Mouse (Mus musculus) MEL (cell line): Measurements from ENCODE around the gene Spata17.

Source experiments
- CTCF ChIP-seq, 3 experiments: IDR thresholded peaks in 2 of 3; conservative IDR thresholded peaks in 1 of 3; 2 replicates each; pipeline ENCODE4 v1.5.1; 2011 to 2012; ENCODE audit warnings: low read length in 3 of 3, low read depth in 2 of 3, mild to moderate bottlenecking in 2 of 3, improper control_type of control experiment in 1 of 3, inconsistent platforms in 1 of 3, mixed read lengths in 1 of 3, moderate library complexity in 1 of 3; ENCODE audit not compliant: control insufficient read depth in 1 of 3, insufficient read depth in 1 of 3, poor library complexity in 1 of 3, severe bottlenecking in 1 of 3
- E2F4 ChIP-seq: IDR thresholded peaks from 2 replicates; pipeline ENCODE4 v1.6.1; 2011; ENCODE audit warnings: low read depth, low read length, improper control_type of control experiment, borderline replicate concordance
- GATA1 ChIP-seq: IDR thresholded peaks from 2 replicates; pipeline ENCODE4 v1.6.1; 2011; ENCODE audit warnings: low read depth, low read length, improper control_type of control experiment
- HCFC1 ChIP-seq: IDR thresholded peaks from 2 replicates; pipeline ENCODE4 v1.6.1; 2012; ENCODE audit warnings: low read depth, mild to moderate bottlenecking, inconsistent platforms, low read length, improper control_type of control experiment, moderate library complexity
- MAX ChIP-seq: IDR thresholded peaks from 2 replicates; pipeline ENCODE4 v1.6.1; 2011; ENCODE audit warnings: low read length, improper control_type of control experiment
- MYB ChIP-seq: IDR thresholded peaks from 2 replicates; pipeline ENCODE4 v1.6.1; 2011; ENCODE audit warnings: mild to moderate bottlenecking, low read depth, low read length, improper control_type of control experiment
- RAD21 ChIP-seq: IDR thresholded peaks from 2 replicates; pipeline ENCODE4 v1.6.1; 2011; ENCODE audit warnings: mild to moderate bottlenecking, low read depth, low read length, improper control_type of control experiment
- TBP ChIP-seq: IDR thresholded peaks from 2 replicates; pipeline ENCODE4 v1.8.0; 2011; ENCODE audit warnings: low read depth, low read length, improper control_type of control experiment
- TCF12 ChIP-seq: IDR thresholded peaks from 2 replicates; pipeline ENCODE4 v1.6.1; 2014; ENCODE audit warnings: low read depth, mild to moderate bottlenecking, inconsistent platforms, low read length, improper control_type of control experiment, moderate library complexity
- UBTF ChIP-seq: IDR thresholded peaks from 2 replicates; pipeline ENCODE4 v1.6.1; 2012; ENCODE audit warnings: low read depth, mild to moderate bottlenecking, inconsistent platforms, low read length, improper control_type of control experiment, moderate library complexity, borderline replicate concordance; ENCODE audit not compliant: insufficient read depth
- USF1 ChIP-seq: IDR thresholded peaks from 2 replicates; pipeline ENCODE4 v1.6.1; 2014; ENCODE audit warnings: low read depth, mild to moderate bottlenecking, inconsistent platforms, low read length, improper control_type of control experiment, moderate library complexity
- ZKSCAN1 ChIP-seq: IDR thresholded peaks from 2 replicates; pipeline ENCODE4 v1.6.1; 2012; ENCODE audit warnings: low read depth, mild to moderate bottlenecking, inconsistent platforms, low read length, improper control_type of control experiment, moderate library complexity
- ZMIZ1 ChIP-seq: IDR thresholded peaks from 2 replicates; pipeline ENCODE4 v1.6.1; 2012; ENCODE audit warnings: low read depth, mild to moderate bottlenecking, inconsistent platforms, low read length, improper control_type of control experiment, moderate library complexity

DNA sequence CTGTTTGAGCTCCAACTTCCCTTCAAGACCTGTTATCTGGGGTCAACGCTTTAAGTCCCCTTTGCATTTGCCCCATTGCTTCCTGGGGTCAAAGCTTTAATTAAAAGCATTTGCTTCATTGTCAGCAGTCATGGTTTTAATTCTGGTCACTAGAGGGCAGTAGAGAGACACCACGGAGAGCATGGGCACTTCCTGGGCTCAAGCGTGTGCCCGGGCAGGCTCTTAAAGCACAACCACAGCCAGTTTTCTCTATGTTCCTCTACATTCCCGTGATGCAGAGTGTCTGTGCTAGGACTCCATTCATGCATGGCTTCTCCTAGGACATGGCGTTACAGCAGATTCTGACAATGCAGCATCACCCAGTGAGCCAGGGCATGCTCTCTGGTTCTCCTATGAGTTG is 183.5 kb downstream of the Spata17 start:
- TF ChIP-seq E2F4 (no peak), UBTF (no peak), USF1 (no peak), TCF12 (no peak), ZMIZ1 (no peak), CTCF (IDR thresholded peaks at IDR 0.05 in 2 of 3, conservative IDR thresholded peaks at IDR 0.05 in 1 of 3; ENCODE audit: control insufficient read depth in 1 of 3, insufficient read depth in 1 of 3, low read depth in 2 of 3, low read length in 3 of 3, poor library complexity in 1 of 3, severe bottlenecking in 1 of 3) (peak; percentile 68 to 79 (median 79)), RAD21 (peak; percentile 78), MYB (no peak), MAX (no peak), GATA1 (no peak), HCFC1 (no peak), ZKSCAN1 (no peak), TBP (no peak)
